Mouse (Mus musculus): ENCODE data around the gene Nuak1. TPM values are rescaled to one million over a fixed set of nuclear protein-coding genes. Genes with fewer than 3 reads are reported as not detected.

Gene Nuak1
- total and polyA plus RNA-seq, 3 experiments: 1.1 to 2.2 TPM; not detected in 1

GRCm38 (mm10) chr10:84423903-84424302 is 16.5 kb downstream of the Nuak1 start:
- H3K4me3 ChIP-seq (ENCODE audit: control insufficient read depth in 1 of 2, insufficient read depth in 1 of 2, low read depth in 2 of 2, low read length in 2 of 2): no peak overlapping the region
- no peaks in the 10 kb centered on the region for H3K27me3 ChIP-seq (ENCODE audit: control insufficient read depth in 1 of 2, insufficient read depth in 2 of 2, low read length in 2 of 2)
- TF ChIP-seq ZNF384 (IDR thresholded peaks at IDR 0.05; ENCODE audit: low read depth, low read length) (no peak), POLR2A (IDR thresholded peaks at IDR 0.05; ENCODE audit: control insufficient read depth in 1 of 2, insufficient read depth in 1 of 2, low read depth in 1 of 2, low read length in 2 of 2, poor library complexity in 1 of 2) (no peak), TBP (IDR thresholded peaks at IDR 0.05; ENCODE audit: low read depth, low read length) (no peak), POLR2AphosphoS5 (IDR thresholded peaks at IDR 0.05; ENCODE audit: borderline replicate concordance, low read depth, low read length) (no peak), JUND (IDR thresholded peaks at IDR 0.05; ENCODE audit: low read depth, low read length) (no peak), MXI1 (IDR thresholded peaks at IDR 0.05; ENCODE audit: low read depth, low read length) (no peak), RAD21 (IDR thresholded peaks at IDR 0.05; ENCODE audit: low read depth, low read length) (no peak), CHD2 (IDR thresholded peaks at IDR 0.05; ENCODE audit: low read length) (no peak), UBTF (IDR thresholded peaks at IDR 0.05; ENCODE audit: borderline replicate concordance, insufficient read depth, low read depth, low read length) (no peak), GATA1 (IDR thresholded peaks at IDR 0.05; ENCODE audit: low read depth, low read length) (no peak), KAT2A (conservative IDR thresholded peaks at IDR 0.05; ENCODE audit: low read depth, low read length) (no peak), RCOR1 (IDR thresholded peaks at IDR 0.05; ENCODE audit: low read depth, low read length) (no peak), MYC (IDR thresholded peaks at IDR 0.05; ENCODE audit: low read depth, low read length) (no peak), ETS1 (IDR thresholded peaks at IDR 0.05; ENCODE audit: low read depth, low read length) (no peak)
- DNase-seq (ENCODE audit: low read depth, low spot score): no peak
- no peak overlapping the region for H3K27ac ChIP-seq (ENCODE audit: control insufficient read depth, low read depth, low read length)
- H3K4me1 ChIP-seq (ENCODE audit: control insufficient read depth in 1 of 2, insufficient read depth in 2 of 2, low read length in 2 of 2): no peaks in the 10 kb centered on the region
- no peaks in the 10 kb centered on the region for H3K79me2 ChIP-seq (ENCODE audit: control insufficient read depth, insufficient read depth, low read length, poor library complexity)
- H3K9ac ChIP-seq (ENCODE audit: control insufficient read depth, low read depth, low read length, poor library complexity, severe bottlenecking): no peak overlapping the region
- no peaks in the 10 kb centered on the region for H3K36me3 ChIP-seq (ENCODE audit: control insufficient read depth in 1 of 2, insufficient read depth in 2 of 2, low read length in 2 of 2)
- no peaks in the 10 kb centered on the region for H3K9me3 ChIP-seq (replicated peaks; ENCODE audit: insufficient read depth, low read length)

- H3K9ac ChIP-seq (ENCODE audit: control insufficient read depth, low read depth, low read length, poor library complexity, severe bottlenecking): no peak overlapping the region
- H3K4me1 ChIP-seq (ENCODE audit: control insufficient read depth in 1 of 2, insufficient read depth in 2 of 2, low read length in 2 of 2): no peaks in the 10 kb centered on the region
- H3K9me3 ChIP-seq (replicated peaks; ENCODE audit: insufficient read depth, low read length): no peaks in the 10 kb centered on the region
- TF ChIP-seq SIN3A (IDR thresholded peaks at IDR 0.05; ENCODE audit: low read length) (no peak), E2F4 (IDR thresholded peaks at IDR 0.05; ENCODE audit: borderline replicate concordance, low read depth, low read length) (no peak), ZNF384 (IDR thresholded peaks at IDR 0.05; ENCODE audit: low read depth, low read length) (no peak), RCOR1 (IDR thresholded peaks at IDR 0.05; ENCODE audit: low read depth, low read length) (no peak), GATA1 (IDR thresholded peaks at IDR 0.05; ENCODE audit: low read depth, low read length) (no peak), POLR2AphosphoS2 (IDR thresholded peaks at IDR 0.05; ENCODE audit: low read length) (no peak), TAL1 (IDR thresholded peaks at IDR 0.05; ENCODE audit: low read length) (no peak), TCF12 (IDR thresholded peaks at IDR 0.05; ENCODE audit: low read depth, low read length) (no peak)
- H3K4me3 ChIP-seq (ENCODE audit: control insufficient read depth in 1 of 2, insufficient read depth in 1 of 2, low read depth in 2 of 2, low read length in 2 of 2): no peak overlapping the region
- no peaks in the 10 kb centered on the region for H3K79me2 ChIP-seq (ENCODE audit: control insufficient read depth, insufficient read depth, low read length, poor library complexity)
- H3K27me3 ChIP-seq (ENCODE audit: control insufficient read depth in 1 of 2, insufficient read depth in 2 of 2, low read length in 2 of 2): no peaks in the 10 kb centered on the region
- DNase-seq (ENCODE audit: low read depth, low spot score): no peak
- no peak overlapping the region for H3K27ac ChIP-seq (ENCODE audit: control insufficient read depth, low read depth, low read length)
- no peaks in the 10 kb centered on the region for H3K36me3 ChIP-seq (ENCODE audit: control insufficient read depth in 1 of 2, insufficient read depth in 2 of 2, low read length in 2 of 2)
These were observed 19.8 kb downstream of the Nuak1 start for GRCm38 (mm10) chr10:84420589-84420988.
